Mouse (Mus musculus) erythroblast, embryonic 14.5 days (primary cell): Measurements from ENCODE around the gene Dbx1. TPM values are rescaled to one million over a fixed set of nuclear protein-coding genes. Genes with fewer than 3 reads are reported as not detected.

Experiments
- H3K27me3 ChIP-seq: 2 replicates; pipeline ENCODE4 v1.6.1; 2012; ENCODE audit warnings: inconsistent platforms; ENCODE audit not compliant: control insufficient read depth
- H3K36me3 ChIP-seq: 2 replicates; pipeline ENCODE4 v1.6.1; 2012; ENCODE audit warnings: mild to moderate bottlenecking, inconsistent platforms; ENCODE audit not compliant: control insufficient read depth
- H3K4me1 ChIP-seq: 2 replicates; pipeline ENCODE4 v1.6.1; 2012; ENCODE audit warnings: inconsistent platforms; ENCODE audit not compliant: control insufficient read depth
- H3K4me3 ChIP-seq: replicated peaks from 2 replicates; pipeline ENCODE3; 2012; ENCODE audit warnings: moderate library complexity, mild to moderate bottlenecking, inconsistent platforms
- H3K9me3 ChIP-seq: 2 replicates; pipeline ENCODE4 v1.6.1; 2012; ENCODE audit warnings: low read length, inconsistent platforms, mixed read lengths; ENCODE audit not compliant: control insufficient read depth
- GATA1 ChIP-seq: IDR thresholded peaks from 2 replicates; pipeline ENCODE4 v1.6.1; 2012; ENCODE audit warnings: low read length, inconsistent platforms, mixed read lengths
- TAL1 ChIP-seq: IDR thresholded peaks from 3 replicates; pipeline ENCODE4 v1.6.1; 2012; ENCODE audit warnings: low read length, inconsistent platforms, mixed read lengths
- polyA plus RNA-seq: library from polyadenylated mRNA; stranded (reverse); fragments of >175 nt; gene quantifications from 2 replicates; pipeline ENCODE4 v1.2.3, GENCODE M21; 2012

Gene Dbx1
- polyA plus RNA-seq, 1 experiment: not detected

DNA sequence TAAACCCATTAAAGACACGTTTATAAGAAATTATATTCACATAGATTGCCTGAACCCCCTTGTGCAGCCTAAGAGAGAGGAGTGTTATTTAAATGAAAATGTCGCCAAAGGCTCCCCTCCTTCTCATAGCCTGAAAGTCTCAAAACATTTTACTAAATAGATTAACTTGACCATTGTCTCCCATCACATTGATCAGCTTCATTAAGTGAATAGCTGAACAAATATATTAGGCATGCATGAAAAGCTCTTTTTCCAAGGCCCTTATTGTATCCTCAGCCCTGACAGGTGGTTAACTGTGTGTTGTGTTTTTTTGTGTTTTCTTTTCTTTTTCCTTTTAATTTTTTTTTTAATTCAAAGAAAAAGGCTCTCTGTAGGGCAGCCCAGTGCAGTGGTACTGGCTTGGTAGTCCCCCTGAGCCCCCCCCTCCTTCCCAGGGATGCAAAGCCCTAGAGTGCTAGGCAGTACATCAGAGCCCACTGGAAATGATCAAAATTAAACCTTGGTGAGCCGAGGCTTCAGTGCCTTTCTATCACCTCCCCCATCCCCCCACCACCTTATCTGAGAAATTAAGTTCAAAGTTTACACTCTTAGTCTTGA lies 4.2 kb upstream of the Dbx1 start:
- Histone ChIP-seq H3K27me3 (peaks cover 56% of the 10 kb centered on the region), H3K4me3 (no peak overlapping the region), H3K4me1 (no peaks in the 10 kb centered on the region), H3K36me3 (no peaks in the 10 kb centered on the region), H3K9me3 (no peaks in the 10 kb centered on the region; the same call in 1 of the 2 replicates)
- no peak for TF ChIP-seq TAL1
- TF ChIP-seq GATA1: no peak

DNA sequence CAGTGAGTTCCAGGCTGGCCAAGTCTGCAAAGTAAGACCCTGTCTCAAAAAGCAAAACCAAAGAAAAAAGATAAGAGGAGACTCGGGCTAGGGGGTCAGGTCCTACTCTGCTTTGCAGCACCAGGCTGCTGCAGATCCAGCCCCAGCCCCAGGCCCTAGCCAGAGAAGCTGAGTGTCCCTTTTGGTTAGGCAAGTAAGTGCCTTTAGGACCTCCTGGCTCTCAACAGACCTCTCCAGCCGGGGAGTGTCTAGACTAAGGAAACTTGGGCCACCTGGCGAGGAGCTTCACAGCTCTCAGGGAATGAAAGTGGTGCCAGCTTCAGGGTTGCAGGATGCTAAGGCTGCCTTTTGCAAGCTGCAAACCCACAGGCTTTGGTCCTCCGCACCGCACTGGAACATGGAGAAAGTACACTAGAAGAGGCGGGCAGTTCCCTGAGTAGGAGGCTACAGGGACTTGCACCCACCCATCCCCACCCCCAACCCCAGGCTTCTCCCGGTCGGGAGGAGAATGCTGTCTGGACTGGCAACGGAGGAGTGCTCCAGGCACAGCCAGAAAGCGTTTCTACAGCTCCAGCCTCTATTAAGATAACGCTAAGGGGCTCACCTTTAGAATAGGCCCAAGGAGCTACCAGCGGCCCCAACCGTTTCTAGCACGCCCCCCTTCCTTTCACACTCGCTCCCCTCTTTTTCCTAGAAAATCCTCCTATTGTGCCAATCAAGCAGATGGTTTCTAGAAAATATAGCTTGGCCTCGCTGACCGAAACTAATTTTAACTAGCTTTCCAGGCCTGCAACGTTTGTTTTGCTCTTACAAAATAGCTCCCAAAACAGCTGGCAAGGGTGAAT lies 3.4 kb upstream of the Dbx1 start:
- Histone ChIP-seq H3K36me3 (no peaks in the 10 kb centered on the region), H3K4me3 (no peak overlapping the region), H3K9me3 (peaks cover 3% of the 10 kb centered on the region; the same call in 1 of the 2 replicates), H3K4me1 (no peaks in the 10 kb centered on the region), H3K27me3 (peaks cover 63% of the 10 kb centered on the region)
- TF ChIP-seq TAL1 (no peak), GATA1 (no peak)

DNA sequence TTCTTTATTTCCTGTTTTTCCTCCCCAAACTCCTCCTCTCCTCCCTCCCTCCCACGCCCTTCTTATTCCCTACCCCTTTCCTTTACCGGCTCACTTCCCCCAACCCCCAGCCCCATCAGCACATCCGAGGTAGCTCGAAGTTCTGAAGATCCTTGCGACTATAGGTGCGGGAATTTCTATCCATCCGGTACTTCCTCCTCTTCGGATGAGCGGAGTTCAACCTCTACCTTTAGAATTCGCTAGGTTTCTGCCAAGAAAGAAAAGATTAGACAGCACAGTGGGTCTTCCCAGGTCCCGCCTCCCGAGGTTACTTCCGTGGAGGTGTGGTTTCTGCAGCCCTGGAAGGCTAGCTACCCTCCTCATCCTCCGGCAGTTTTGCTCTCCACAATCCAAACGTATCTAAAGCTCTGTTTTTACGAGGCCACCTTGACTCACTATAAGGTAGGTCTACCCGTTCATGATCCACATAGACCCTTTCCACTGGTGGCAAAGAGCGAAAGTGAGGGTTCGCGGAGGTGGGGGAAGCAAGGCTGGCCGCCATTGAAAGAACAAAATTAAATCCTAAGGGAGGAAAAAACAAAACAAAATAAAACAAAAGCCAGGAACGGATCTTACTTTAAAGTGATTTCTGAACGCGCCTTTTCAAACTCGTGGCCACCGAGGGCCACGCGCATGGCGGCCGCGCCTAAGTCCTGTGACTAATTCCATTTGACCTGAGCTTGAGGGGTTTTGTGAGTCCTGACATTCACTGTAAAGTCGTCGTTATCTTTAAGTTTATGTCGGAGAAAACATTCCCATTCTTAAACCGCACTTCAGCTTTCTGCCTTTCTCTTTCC lies 2.5 kb upstream of the Dbx1 start:
- Histone ChIP-seq H3K27me3 (peaks cover 73% of the 10 kb centered on the region), H3K9me3 (peaks cover 3% of the 10 kb centered on the region; the same call in 1 of the 2 replicates), H3K36me3 (no peaks in the 10 kb centered on the region), H3K4me1 (no peaks in the 10 kb centered on the region), H3K4me3 (no peak overlapping the region)
- TF ChIP-seq TAL1 (no peak), GATA1 (no peak)

DNA sequence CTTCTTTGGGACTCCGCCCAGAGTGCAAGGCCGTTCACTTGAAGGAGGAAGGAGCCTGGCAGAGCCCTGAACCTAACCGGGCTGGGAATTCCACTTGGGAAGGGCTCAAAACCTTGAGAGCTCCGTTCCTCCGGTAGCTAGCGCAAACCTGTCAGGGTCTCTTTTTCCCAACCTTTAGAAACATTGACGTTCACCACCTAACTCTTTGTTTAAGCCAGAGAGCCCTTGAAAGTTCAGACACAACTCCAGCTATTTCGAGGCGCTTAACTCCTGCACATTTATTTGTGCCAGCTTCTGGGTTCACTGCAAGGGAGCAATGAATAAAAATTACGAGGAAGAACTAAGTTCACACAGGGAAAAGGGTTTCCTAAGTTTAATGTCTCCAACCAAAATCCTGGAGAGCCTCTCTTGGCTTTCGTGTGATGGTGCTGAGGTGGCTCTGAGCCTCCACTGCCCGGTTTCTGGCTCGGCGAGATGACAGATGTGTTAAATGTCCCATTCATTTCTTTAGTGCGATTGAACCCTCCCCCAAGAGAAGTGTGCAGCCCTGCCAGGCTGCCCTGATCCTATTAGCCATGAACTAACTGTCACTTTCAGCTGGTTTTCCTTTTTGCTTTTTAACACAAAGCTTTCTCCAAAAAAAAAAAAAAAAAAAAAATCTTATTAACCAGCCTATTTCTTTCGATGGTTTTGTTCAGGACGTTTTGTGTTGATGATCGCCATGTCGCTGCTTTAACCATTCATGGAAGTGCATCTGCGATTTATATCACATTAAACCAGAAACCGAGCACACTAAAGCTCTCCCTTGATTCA lies 1.4 kb upstream of the Dbx1 start:
- Histone ChIP-seq H3K36me3 (no peaks in the 10 kb centered on the region), H3K27me3 (peaks cover 84% of the 10 kb centered on the region), H3K4me1 (no peaks in the 10 kb centered on the region), H3K9me3 (peaks cover 3% of the 10 kb centered on the region; the same call in 1 of the 2 replicates), H3K4me3 (no peak overlapping the region)
- TF ChIP-seq GATA1 (no peak), TAL1 (no peak)

DNA sequence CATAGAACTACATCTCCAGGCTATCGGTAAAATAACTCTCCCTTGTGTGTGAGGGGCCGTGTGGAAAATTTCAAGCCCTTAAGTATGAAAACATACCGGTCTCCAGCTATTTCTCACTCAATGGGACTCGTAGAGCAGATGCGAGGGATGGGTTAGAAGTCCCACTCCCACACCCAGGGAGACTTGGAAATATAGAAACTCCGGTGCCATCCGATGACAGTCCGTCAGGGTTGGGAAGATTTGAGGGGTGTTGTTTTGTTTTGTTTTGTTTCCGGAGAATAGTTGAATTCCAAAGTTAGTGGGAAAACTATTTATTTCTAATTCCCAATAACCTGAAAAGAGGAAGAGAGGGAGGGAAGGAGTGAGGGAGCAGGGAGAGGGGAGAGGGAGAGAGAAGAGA lies 632 bp upstream of the Dbx1 start:
- TF ChIP-seq GATA1 (no peak), TAL1 (no peak)
- H3K4me3 ChIP-seq: no peak overlapping the region
- H3K9me3 ChIP-seq: peaks cover 3% of the 10 kb centered on the region; the same call in 1 of the 2 replicates
- no peaks in the 10 kb centered on the region for H3K4me1 ChIP-seq
- peaks cover 92% of the 10 kb centered on the region for H3K27me3 ChIP-seq
- H3K36me3 ChIP-seq: no peaks in the 10 kb centered on the region

DNA sequence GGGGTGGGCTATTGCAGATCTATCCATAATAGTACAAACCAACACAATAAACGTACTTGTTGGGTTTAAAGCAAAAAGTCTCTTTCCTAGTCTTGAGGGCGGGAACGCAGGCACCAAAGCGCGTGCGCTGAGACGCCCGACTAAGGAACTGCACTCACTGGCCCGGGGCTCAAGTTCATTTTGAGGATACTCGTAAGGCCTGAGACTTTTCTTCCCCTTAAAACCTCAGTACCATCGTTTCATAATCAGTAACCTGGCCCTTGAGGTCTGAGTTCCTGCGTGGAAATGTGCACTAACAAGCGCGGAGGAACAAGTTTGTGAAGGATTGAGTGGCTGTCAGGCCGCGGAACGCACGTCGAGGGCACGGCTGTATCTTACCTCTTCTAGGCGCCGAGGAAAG lies 678 bp downstream of the Dbx1 start:
- TF ChIP-seq TAL1 (no peak), GATA1 (no peak)
- H3K9me3 ChIP-seq: peaks cover 3% of the 10 kb centered on the region; the same call in 1 of the 2 replicates

DNA sequence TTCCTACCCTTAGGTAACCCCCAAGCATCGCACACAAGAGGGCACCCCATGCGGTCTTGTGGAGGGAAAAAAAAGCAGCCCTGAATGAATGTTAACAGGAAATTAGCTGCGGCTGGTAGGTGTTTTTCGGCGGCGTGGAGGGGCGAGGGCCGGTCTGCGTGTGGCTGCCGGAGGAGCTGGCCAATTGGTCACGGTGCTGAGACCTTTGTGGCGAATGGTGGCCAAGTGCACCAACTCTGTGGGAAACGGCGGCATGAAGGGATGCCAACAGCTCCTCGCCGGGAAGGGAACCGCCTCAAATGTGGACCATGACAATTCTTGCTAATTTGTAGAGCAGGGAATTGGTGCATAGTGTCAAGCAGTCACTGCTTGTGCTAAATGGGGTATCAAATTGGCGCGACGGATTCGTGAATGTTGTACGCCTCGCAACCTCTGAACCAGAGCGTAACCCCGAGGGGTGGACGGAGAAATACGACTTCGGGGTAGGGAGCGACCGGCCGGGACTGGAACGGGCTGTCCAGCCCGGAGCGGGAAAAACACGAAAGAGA lies 1.5 kb downstream of the Dbx1 start:
- no peak overlapping the region for H3K4me3 ChIP-seq
- H3K36me3 ChIP-seq: no peaks in the 10 kb centered on the region
- no peak for TF ChIP-seq GATA1
- no peak for TF ChIP-seq TAL1
- no peaks in the 10 kb centered on the region for H3K4me1 ChIP-seq
- peaks cover 3% of the 10 kb centered on the region; the same call in 1 of the 2 replicates for H3K9me3 ChIP-seq
- H3K27me3 ChIP-seq: peaks cover 99% of the 10 kb centered on the region

More for the DNA sequence above, 678 bp downstream of the Dbx1 start:
- Histone ChIP-seq H3K27me3 (peaks cover 100% of the 10 kb centered on the region), H3K4me1 (no peaks in the 10 kb centered on the region), H3K36me3 (no peaks in the 10 kb centered on the region), H3K4me3 (no peak overlapping the region)
